Mouse (Mus musculus) c-Kit-negative CD71-positive TER-119-positive erythroid progenitor cells, embryonic 14.5 days (primary cell): Measurements from ENCODE around the gene Tmem209.

ENCODE experiments used
- DNase-seq: peaks from one replicate; pipeline ENCODE4 v3.0.0-alpha.2; 2013; ENCODE audit warnings: low read depth, low spot score

Tmem209 gene

GRCm38 (mm10) chr6:30509265-30510239, at the start of gene Tmem209, which contains the start of gene Ssmem1:
TSS of gene Tmem209 (minus strand) at chr6:30509783.
TSS of gene Ssmem1 (plus strand) at chr6:30509849.
- peak; percentile 98 for DNase-seq

- DNase-seq, result no peak
Measured at GRCm38 (mm10) chr6:30556080-30556479, 46.5 kb upstream of the Tmem209 start.

- DNase-seq, result no peak
Measured at GRCm38 (mm10) chr6:30554621-30555170, 45.1 kb upstream of the Tmem209 start.

GRCm38 (mm10) chr6:30554092-30554491, 44.5 kb upstream of the Tmem209 start:
- DNase-seq, result no peak

- no peak for DNase-seq
Measured at GRCm38 (mm10) chr6:30553381-30554010, 43.9 kb upstream of the Tmem209 start.

- no peak for DNase-seq
Measured at GRCm38 (mm10) chr6:30552628-30553027, 43.0 kb upstream of the Tmem209 start.

- no peak for DNase-seq
Measured at GRCm38 (mm10) chr6:30551644-30552580, 42.3 kb upstream of the Tmem209 start.

GRCm38 (mm10) chr6:30551193-30551515, 41.6 kb upstream of the Tmem209 start:
- no peak for DNase-seq

GRCm38 (mm10) chr6:30550496-30551192, 41.1 kb upstream of the Tmem209 start:
- DNase-seq, result no peak

GRCm38 (mm10) chr6:30549231-30549761, 39.7 kb upstream of the Tmem209 start:
- no peak for DNase-seq

- DNase-seq, result no peak
Measured at GRCm38 (mm10) chr6:30547656-30548306, 38.2 kb upstream of the Tmem209 start.

- DNase-seq, result no peak
Measured at GRCm38 (mm10) chr6:30547274-30547645, 37.7 kb upstream of the Tmem209 start.

- DNase-seq, result no peak
Measured at GRCm38 (mm10) chr6:30546571-30547273, 37.1 kb upstream of the Tmem209 start.

GRCm38 (mm10) chr6:30545689-30546088, 36.1 kb upstream of the Tmem209 start:
- no peak for DNase-seq

GRCm38 (mm10) chr6:30543851-30544250, 34.3 kb upstream of the Tmem209 start:
- DNase-seq, result no peak

GRCm38 (mm10) chr6:30543077-30543476, 33.5 kb upstream of the Tmem209 start:
- no peak for DNase-seq

- no peak for DNase-seq
Measured at GRCm38 (mm10) chr6:30542277-30542676, 32.7 kb upstream of the Tmem209 start.

- no peak for DNase-seq
Measured at GRCm38 (mm10) chr6:30541009-30541799, 31.6 kb upstream of the Tmem209 start, which contains the start of gene Cpa2. TSS of gene Cpa2 (plus strand) at chr6:30541582.
